8 mouse cellular contexts compared by ENCODE assay signal in the genomic region with DNA sequence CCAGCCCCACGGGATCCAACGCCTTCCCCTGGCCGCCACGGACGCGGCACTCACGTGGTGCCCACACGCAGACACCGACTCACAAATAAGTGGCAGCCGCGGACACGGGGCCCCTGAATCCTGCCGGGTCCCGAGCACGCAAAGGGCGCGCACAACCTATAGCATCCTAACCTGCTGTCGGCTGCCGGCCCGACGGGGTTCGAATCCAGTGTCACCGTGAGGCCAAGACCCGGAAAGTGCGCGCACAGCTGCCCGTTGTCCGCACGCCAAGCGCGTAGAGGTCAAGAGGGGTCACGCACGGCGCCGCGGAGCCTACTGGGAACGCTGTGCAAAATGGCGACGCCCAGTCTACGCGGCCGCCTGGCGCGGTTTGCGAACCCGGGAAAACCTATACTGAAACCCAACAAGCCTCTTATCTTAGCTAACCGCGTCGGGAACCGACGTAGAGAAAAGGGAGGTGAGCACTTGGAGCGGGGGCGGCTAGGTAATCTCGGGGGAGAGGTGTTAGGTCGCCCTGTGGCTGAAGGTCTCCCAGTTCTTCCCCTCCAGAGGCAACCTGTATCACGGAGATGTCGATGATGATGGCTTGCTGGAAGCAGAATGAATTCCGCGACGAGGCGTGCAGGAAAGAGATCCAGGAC. TPM values are rescaled to one million over a fixed set of nuclear protein-coding genes. Genes with fewer than 3 reads are reported as not detected.
DNase-seq lines count a peak whose midpoint lies in the region; ATAC-seq and TF ChIP-seq lines count a peak whose summit lies in the region.

A gene (plus strand): TSS at position 266 of the 641 bp plus-strand sequence.

- no peaks in the 10 kb centered on the region for H3K9me3 ChIP-seq in heart, embryonic 12.5 days (replicated peaks)
- H3K9me3 ChIP-seq in kidney, postnatal 0 days (replicated peaks; ENCODE audit: low read length), result no peaks in the 10 kb centered on the region
- no peaks in the 10 kb centered on the region for H3K9me3 ChIP-seq in liver, embryonic 11.5 days (ENCODE audit: control insufficient read depth, low read length)

- peak; percentile 84 for DNase-seq in CD4-positive, CD25-positive, alpha-beta regulatory T cell, adult 2 months (ENCODE audit: low read depth, low spot score)
- DNase-seq in kidney, postnatal 0 days (ENCODE audit: low spot score), result peak; percentile 86
- peak; percentile 94 for DNase-seq in liver, embryonic 11.5 days (ENCODE audit: low spot score)
- peak; percentile 85 to 94 for DNase-seq in spleen, postnatal 4 days (ENCODE audit: low spot score in 2 of 2)

- no peak for TF ChIP-seq CTCF in kidney, postnatal 0 days (IDR thresholded peaks at IDR 0.05; ENCODE audit: low read depth)

- peak within 1 kb of the TSS; percentile 80 for H3K4me2 ChIP-seq in heart, embryonic 12.5 days
- peak within 1 kb of the TSS; percentile 69 for H3K4me2 ChIP-seq in kidney, postnatal 0 days (ENCODE audit: low read length)
- peak within 1 kb of the TSS; percentile 87 for H3K4me2 ChIP-seq in liver, embryonic 11.5 days
- H3K4me2 ChIP-seq in myocyte (ENCODE audit: low read depth), result peak within 1 kb of the TSS; percentile 91

- H3K4me1 ChIP-seq in brown adipose tissue, adult 24 weeks (ENCODE audit: control insufficient read depth, insufficient read depth, insufficient read length, low read length), result peaks cover 4% of the 10 kb centered on the region; the same call in 1 of the 2 replicates
- peaks cover 35% of the 10 kb centered on the region for H3K4me1 ChIP-seq in heart, embryonic 12.5 days (replicated peaks)
- peaks cover 10% of the 10 kb centered on the region for H3K4me1 ChIP-seq in kidney, postnatal 0 days (replicated peaks; ENCODE audit: insufficient read depth, low read length)
- peaks cover 35% of the 10 kb centered on the region for H3K4me1 ChIP-seq in liver, embryonic 11.5 days (replicated peaks; ENCODE audit: control insufficient read depth, insufficient read depth, low read length)

- H3K79me2 ChIP-seq in myocyte (ENCODE audit: control insufficient read depth, insufficient read depth), result peaks cover 71% of the 10 kb centered on the region

- peaks cover 28% of the 10 kb centered on the region for H3K36me3 ChIP-seq in heart, embryonic 12.5 days
- 0 out of 2 replicates have a peak, but pooled peaks cover 4% of the 10 kb centered on the region for H3K36me3 ChIP-seq in kidney, postnatal 0 days (ENCODE audit: insufficient read depth, low read length)
- peaks cover 10% of the 10 kb centered on the region; the same call in 1 of the 2 replicates for H3K36me3 ChIP-seq in liver, embryonic 11.5 days (ENCODE audit: control insufficient read depth, insufficient read depth, low read length)
- no peaks in the 10 kb centered on the region for H3K36me3 ChIP-seq in myocyte (ENCODE audit: control insufficient read depth, insufficient read depth)

- peak within 1 kb of the TSS; percentile 97 for H3K4me3 ChIP-seq in brown adipose tissue, adult 24 weeks (ENCODE audit: insufficient read depth, low read depth, low read length)
- peak within 1 kb of the TSS; percentile 98 for H3K4me3 ChIP-seq in heart, embryonic 12.5 days
- peak within 1 kb of the TSS; percentile 80 for H3K4me3 ChIP-seq in kidney, postnatal 0 days (replicated peaks; ENCODE audit: low read depth, low read length)
- peak within 1 kb of the TSS; percentile 94 for H3K4me3 ChIP-seq in liver, embryonic 11.5 days (ENCODE audit: low read depth, low read length)
- peak within 1 kb of the TSS; percentile 90 for H3K4me3 ChIP-seq in myocyte

- ATAC-seq in erythroid progenitor cell, adult 5-6 weeks (replicated peaks; ENCODE audit: low FRiP score, poor library complexity, severe bottlenecking), result peak; percentile 86
- ATAC-seq in heart, embryonic 12.5 days (ENCODE audit: insufficient number of reproducible peaks, low FRiP score), result peak; percentile 83
- ATAC-seq in kidney, postnatal 0 days (replicated peaks; ENCODE audit: low FRiP score, low read depth), result peak; percentile 76
- peak; percentile 85 for ATAC-seq in liver, embryonic 11.5 days (replicated peaks; ENCODE audit: low FRiP score)

- WGBS in heart, embryonic 12.5 days, result under 1% methylated on average over 61 of the region's 61 CpGs
- under 1% methylated on average over 61 of the region's 61 CpGs for WGBS in kidney, postnatal 0 days
- under 1% methylated on average over 61 of the region's 61 CpGs for WGBS in liver, embryonic 11.5 days

- H3K27ac ChIP-seq in brown adipose tissue, adult 24 weeks (replicated peaks; ENCODE audit: low read depth, low read length), result peak within 1 kb of the TSS; percentile 93
- peak within 1 kb of the TSS; percentile 96 for H3K27ac ChIP-seq in heart, embryonic 12.5 days (ENCODE audit: poor library complexity, severe bottlenecking)
- peak within 1 kb of the TSS; percentile 90 for H3K27ac ChIP-seq in kidney, postnatal 0 days
- H3K27ac ChIP-seq in liver, embryonic 11.5 days (ENCODE audit: low read depth, low read length), result peak within 1 kb of the TSS; percentile 93

- H3ac ChIP-seq in myocyte (ENCODE audit: control insufficient read depth, insufficient read length), result peak within 1 kb of the TSS; percentile 75

- no peaks in the 10 kb centered on the region for H3K27me3 ChIP-seq in heart, embryonic 12.5 days (replicated peaks)
- H3K27me3 ChIP-seq in kidney, postnatal 0 days (ENCODE audit: insufficient read depth, low read length), result no peaks in the 10 kb centered on the region
- no peaks in the 10 kb centered on the region for H3K27me3 ChIP-seq in liver, embryonic 11.5 days (replicated peaks; ENCODE audit: control insufficient read depth, insufficient read depth, low read length)
- H3K27me3 ChIP-seq in myocyte (ENCODE audit: control insufficient read depth, insufficient read depth, insufficient read length), result no peaks in the 10 kb centered on the region

- H3K9ac ChIP-seq in heart, embryonic 12.5 days, result peak within 1 kb of the TSS; percentile 95
- H3K9ac ChIP-seq in kidney, postnatal 0 days (ENCODE audit: low read depth, low read length), result peak within 1 kb of the TSS; percentile 80
- peak within 1 kb of the TSS; percentile 95 for H3K9ac ChIP-seq in liver, embryonic 11.5 days (ENCODE audit: low read depth, low read length)

- TF ChIP-seq POLR2A in myocyte (IDR thresholded peaks at IDR 0.05; ENCODE audit: insufficient read length, low read depth), result peak; percentile 87

TF ChIP-seq in myocyte, 11 proteins besides CTCF, POLR2A, EP300 and RAD21:
- TF ChIP-seq USF1 (IDR thresholded peaks at IDR 0.05; ENCODE audit: low read depth) (peak; percentile 44), MAX (IDR thresholded peaks at IDR 0.05; ENCODE audit: low read depth) (no peak), POLR2AphosphoS2 (IDR thresholded peaks at IDR 0.05; ENCODE audit: insufficient read length, low read depth) (peak; percentile 82), TCF3 (IDR thresholded peaks at IDR 0.05; ENCODE audit: insufficient read length, low read depth) (no peak), MYOD1 (IDR thresholded peaks at IDR 0.05; ENCODE audit: control insufficient read depth in 1 of 3, insufficient read length in 2 of 3, low read depth in 2 of 3) (peak in 2 of 3 experiments; percentile 76 to 86), MYOG (IDR thresholded peaks at IDR 0.05; ENCODE audit: control insufficient read depth in 1 of 3, insufficient read depth in 1 of 3, insufficient read length in 2 of 3, low read depth in 2 of 3) (peak in 2 of 3 experiments; percentile 87 to 89), CEBPB (IDR thresholded peaks at IDR 0.05; ENCODE audit: insufficient read depth, poor library complexity, severe bottlenecking) (no peak), REST (IDR thresholded peaks at IDR 0.05; ENCODE audit: insufficient read depth, insufficient read length) (peak; percentile 46), E2F4 (IDR thresholded peaks at IDR 0.05; ENCODE audit: insufficient read depth) (peak; percentile 22), TCF12 (IDR thresholded peaks at IDR 0.05; ENCODE audit: insufficient read depth, poor library complexity, severe bottlenecking) (no peak), SRF (IDR thresholded peaks at IDR 0.05; ENCODE audit: control insufficient read depth, insufficient read length, low read depth) (no peak)

RNA-seq across cellular contexts. Expression of the gene that starts here (rescaled TPM):
- 233 and 294 TPM in 2 replicates for polyA plus RNA-seq in brown adipose tissue, adult 24 weeks (2012; ENCODE audit: insufficient read depth, insufficient read length, missing spikeins)
- total RNA-seq in erythroid progenitor cell, adult 5-6 weeks (2015; ENCODE audit: low replicate concordance), result 61.6 and 64.1 TPM in 2 replicates
- total RNA-seq in erythroid progenitor cell, adult 5-6 weeks (2017; ENCODE audit: low replicate concordance), result 14.1 and 65.5 TPM in 2 replicates
- polyA plus RNA-seq in heart, embryonic 12.5 days (2016; fragmentation: Nextera tagmentation; extraction: Ambion mirVana), result 232 and 236 TPM in 2 replicates
- 195 and 223 TPM in 2 replicates for polyA plus RNA-seq in kidney, postnatal 0 days (2015; fragmentation: Nextera tagmentation; extraction: Ambion mirVana)
- polyA plus RNA-seq in liver, embryonic 11.5 days (2014; fragmentation: Nextera tagmentation; extraction: Ambion mirVana), result 247 and 250 TPM in 2 replicates
- polyA plus RNA-seq in myocyte (2012; fragmentation: generic; extraction: Trizol), result 111 TPM

Comparison
In these comparisons a context has a peak if more than half of its experiments do, and no peak if none do; other contexts are left out.
1. Peak in every context shown above with its lines: DNase-seq, ATAC-seq, H3K4me3 ChIP-seq and H3K27ac ChIP-seq.